Mouse (Mus musculus): ENCODE measurements around the gene Dcaf8.
A peak's percentile ranks its signal among the peaks of the same experiment; 100 is the strongest.
"Not testable (repeated sequence)": the region's sequence is repeated elsewhere in the genome, so short reads cannot be mapped to it uniquely, and the experiment has no call there.

Dcaf8 gene

DNA sequence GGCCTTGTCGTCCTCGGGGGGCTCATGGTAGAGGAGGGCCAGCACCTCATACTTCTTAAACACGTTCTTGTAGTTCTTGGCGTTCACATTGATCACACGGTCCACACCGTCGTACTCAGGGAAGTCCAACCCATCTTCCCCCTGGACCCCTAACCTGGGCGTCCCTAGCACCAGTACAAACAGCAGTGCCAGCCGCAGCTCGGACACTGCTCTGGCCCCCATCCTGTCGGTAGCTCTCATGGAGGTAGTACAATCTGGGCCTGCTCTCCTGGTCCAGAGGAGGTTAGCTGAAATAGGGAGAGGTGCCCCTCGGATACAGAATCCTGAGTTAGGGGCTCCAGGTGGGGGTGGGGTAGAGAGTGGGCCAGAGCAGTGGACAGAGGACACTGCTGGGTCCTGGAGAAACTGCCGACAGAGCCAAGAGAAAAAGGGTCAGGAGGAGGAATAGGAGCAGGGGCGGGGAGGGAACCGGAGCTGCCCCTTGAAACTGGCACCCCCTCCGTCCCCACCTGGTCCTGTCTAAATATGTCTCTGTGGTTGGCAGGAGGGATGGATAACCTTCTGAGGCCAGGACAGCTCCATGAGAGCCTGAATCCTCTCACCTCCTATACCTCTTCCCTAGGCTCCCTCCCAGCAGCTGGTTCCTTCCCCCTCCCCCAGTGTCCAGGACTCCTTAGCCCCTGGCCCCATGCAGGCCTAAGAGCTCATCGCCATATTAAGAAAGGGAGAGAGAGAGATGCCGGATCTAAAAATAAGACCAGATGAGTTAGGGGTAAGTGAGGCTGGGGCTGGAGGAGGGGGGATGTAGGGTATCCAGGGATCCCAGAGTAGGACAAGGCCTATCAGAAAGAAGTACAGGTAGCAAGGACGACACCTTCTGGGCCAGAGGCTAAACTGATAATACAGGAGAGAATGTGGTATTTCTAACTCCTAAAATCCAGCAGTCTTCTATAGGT is 71.8 kb downstream of the Dcaf8 start, which contains the start of gene Casq1:
Gene Casq1 (minus strand): TSS at position 418 of the 956 bp plus-strand sequence.
- no peak for DNase-seq (ENCODE audit: low spot score in 2 of 2)

DNA sequence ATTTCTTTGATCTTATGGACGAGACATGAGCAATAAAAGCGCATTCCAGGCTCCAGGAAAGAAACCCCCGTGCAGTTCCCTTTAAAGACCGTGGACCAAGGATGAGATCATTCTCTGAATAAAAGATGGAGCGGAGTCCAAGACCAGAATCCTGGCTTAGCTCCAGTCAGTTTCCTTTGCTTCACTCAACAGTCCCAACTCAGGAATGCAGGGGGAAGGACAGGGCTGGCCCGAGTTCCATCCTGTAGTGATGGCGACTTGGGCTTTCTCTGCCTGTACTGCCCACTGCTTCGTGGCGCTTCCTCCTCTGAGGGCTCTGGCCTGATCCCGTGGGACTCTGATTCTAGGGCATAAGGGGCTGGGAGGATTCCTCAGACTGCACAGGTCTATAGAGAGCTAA is 72.5 kb downstream of the Dcaf8 start:
- peak; percentile 91 to 92 for DNase-seq (ENCODE audit: low spot score in 2 of 2)

DNA sequence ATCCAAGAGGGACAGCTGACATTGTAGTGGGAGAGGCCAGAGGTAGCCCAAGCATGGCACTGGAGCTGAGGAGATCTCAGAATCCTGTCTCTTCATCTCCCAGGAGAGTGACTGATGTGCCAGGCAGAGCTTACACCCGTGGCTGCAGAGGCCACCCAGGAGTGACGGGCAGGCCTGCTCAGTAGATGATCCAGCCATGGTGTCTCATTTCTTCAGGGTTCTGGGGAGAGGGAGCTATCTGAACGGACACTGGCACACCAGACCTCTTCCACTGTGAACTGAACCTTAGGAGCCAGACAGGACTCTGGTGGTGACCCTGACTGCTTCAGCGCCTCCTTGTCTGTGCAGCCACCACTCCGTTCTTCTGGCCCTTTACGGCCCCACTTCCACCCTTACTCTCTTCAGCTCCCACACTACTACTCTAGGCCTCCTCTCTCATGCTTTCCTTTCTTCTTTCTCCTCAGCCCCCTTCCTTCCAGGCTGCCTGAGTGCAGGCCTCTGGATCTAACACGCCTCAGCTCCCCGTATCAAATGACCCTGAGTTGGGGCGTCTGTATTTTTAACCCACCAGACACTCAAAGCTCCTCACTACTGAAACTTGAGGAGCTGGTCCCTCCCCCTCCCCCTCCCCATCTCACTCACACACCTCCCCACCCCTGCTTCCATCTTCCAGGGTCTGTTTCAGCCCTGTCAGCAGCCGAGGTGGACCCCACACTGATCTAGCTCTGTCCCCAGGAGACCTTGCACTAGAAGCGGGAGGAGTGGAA is 73.6 kb downstream of the Dcaf8 start:
- no peak for DNase-seq (ENCODE audit: low spot score in 2 of 2)

DNA sequence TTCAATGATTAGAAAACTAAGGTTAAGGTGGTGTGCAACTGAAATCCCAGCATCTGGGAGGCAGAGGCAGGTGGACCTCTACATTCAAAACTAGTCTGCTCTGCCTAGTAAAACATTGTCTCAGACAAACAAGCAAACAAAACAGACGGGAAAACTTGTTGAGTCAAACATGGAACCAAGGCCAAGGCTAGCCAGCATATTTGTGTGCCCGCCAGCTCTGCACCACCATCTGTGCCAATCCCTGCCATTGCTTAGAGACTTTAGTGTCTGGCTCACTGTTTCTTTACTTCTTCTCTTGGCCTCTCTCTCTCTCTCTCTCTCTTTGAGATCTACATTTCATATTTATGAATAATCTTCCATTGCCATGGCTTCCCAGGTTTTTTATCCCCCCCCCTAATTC is 80.3 kb downstream of the Dcaf8 start:
- no peak for DNase-seq (ENCODE audit: low spot score in 2 of 2)

- DNase-seq (ENCODE audit: low spot score in 2 of 2): no peak
Observed at GRCm38 (mm10) chr1:172229215-172229614, 81.3 kb downstream of the Dcaf8 start.

DNA sequence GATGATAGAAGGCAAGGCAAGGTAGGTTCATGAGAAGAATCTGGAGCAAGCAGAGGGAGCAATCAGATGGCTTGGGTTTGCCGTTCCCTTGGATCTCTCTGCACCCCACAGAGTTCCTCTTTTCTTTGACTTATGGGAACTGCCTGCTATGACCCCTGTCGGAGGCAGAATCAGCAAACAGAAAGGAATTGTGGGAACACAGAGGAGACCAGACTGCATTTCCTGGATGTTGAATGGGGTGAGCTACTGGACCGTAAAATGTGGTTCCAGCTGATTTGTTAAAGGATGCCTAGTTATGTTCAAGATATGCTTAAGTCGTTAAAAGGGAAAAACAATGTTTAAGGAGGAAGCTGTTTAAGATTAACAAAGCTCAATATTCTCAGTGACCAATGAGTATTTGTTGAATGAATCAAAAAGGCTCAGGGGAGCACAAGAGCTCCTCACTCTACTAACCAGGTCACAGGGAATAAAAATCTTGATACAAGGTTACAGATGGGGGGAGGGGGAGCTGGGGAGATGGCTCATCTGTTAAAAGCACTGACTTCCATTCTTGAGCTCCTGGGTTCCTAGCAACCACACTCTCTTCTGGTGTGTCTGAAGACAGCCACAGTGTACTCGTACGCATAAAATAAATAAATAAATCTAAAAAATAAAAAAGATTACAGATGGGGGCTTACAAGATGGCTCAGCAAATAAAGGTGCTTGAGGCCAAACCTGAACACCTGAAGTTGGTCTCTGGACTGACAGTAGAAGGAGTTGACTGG is 93.2 kb downstream of the Dcaf8 start:
- peak in 1 of 2 experiments; percentile 21 for DNase-seq (ENCODE audit: low spot score in 2 of 2)

- DNase-seq (ENCODE audit: low spot score in 2 of 2): peak; percentile 53 to 60
Observed at GRCm38 (mm10) chr1:172242401-172242800, 94.5 kb downstream of the Dcaf8 start.

GRCm38 (mm10) chr1:172243547-172244205 is 95.8 kb downstream of the Dcaf8 start:
- no peak for DNase-seq (ENCODE audit: low spot score in 2 of 2)

- not testable (repeated sequence) for DNase-seq (ENCODE audit: low spot score in 2 of 2)
Observed at GRCm38 (mm10) chr1:172244645-172245044, 96.8 kb downstream of the Dcaf8 start.

Data from heart, adult 9 months (tissue).